Mouse (Mus musculus) neural tube, embryonic 14.5 days (tissue): ENCODE data around the gene Hoxd8. TPM values are rescaled to one million over a fixed set of nuclear protein-coding genes. Genes with fewer than 3 reads are reported as not detected.

ENCODE experiments used
- ATAC-seq: fragments of 200-750 bp; cut with Nextera tagmentation; 2 replicates; pipeline ENCODE4 v1.8.0; 2017; ENCODE audit warnings: low read depth, mild to moderate bottlenecking, moderate TSS enrichment, moderate library complexity
- H3K27ac ChIP-seq: fragments of 300-500 bp; sonication (generic); 2 replicates; pipeline ENCODE4 v1.5.1; 2014; ENCODE audit warnings: low read depth, mild to moderate bottlenecking, control low read depth, low read length, moderate library complexity, mixed read lengths
- H3K27me3 ChIP-seq: fragments of 300-500 bp; sonication (generic); 2 replicates; pipeline ENCODE4 v1.6.1; 2014; ENCODE audit warnings: low read length; ENCODE audit not compliant: control insufficient read depth, insufficient read depth
- H3K36me3 ChIP-seq: fragments of 300-500 bp; sonication (generic); 2 replicates; pipeline ENCODE4 v1.6.1; 2014; ENCODE audit warnings: low read length, mixed read lengths; ENCODE audit not compliant: control insufficient read depth, insufficient read depth
- H3K4me1 ChIP-seq: fragments of 300-500 bp; sonication (generic); 2 replicates; pipeline ENCODE4 v1.6.1; 2014; ENCODE audit warnings: low read length; ENCODE audit not compliant: control insufficient read depth, insufficient read depth
- H3K4me2 ChIP-seq: fragments of 300-500 bp; sonication (generic); 2 replicates; pipeline ENCODE4 v1.6.1; 2014; ENCODE audit warnings: mild to moderate bottlenecking, low read depth, low read length, control low read depth
- H3K4me3 ChIP-seq: fragments of 300-500 bp; sonication (generic); 2 replicates; pipeline ENCODE4 v1.5.1; 2014; ENCODE audit warnings: low read depth, low read length, control low read depth, mixed read lengths
- H3K9ac ChIP-seq: fragments of 300-500 bp; sonication (generic); replicated peaks from 2 replicates; pipeline ENCODE4 v1.6.1; 2014; ENCODE audit warnings: low read depth, mild to moderate bottlenecking, control low read depth, low read length, mixed read lengths
- H3K9me3 ChIP-seq: fragments of 300-500 bp; sonication (generic); 2 replicates; pipeline ENCODE4 v1.6.1; 2016; ENCODE audit warnings: low read length; ENCODE audit not compliant: control insufficient read depth
- WGBS: fragments of 180-500 bp; shearing (Covaris S2); extraction: QIAGEN DNeasy Blood & Tissue Kit; methylation state at CpG from one replicate; pipeline ENCODE4 v1.1.7; 2014; 5-methylcytosine and 5-hydroxymethylcytosine counted together
- polyA plus RNA-seq: library from polyadenylated mRNA; unstranded; fragments of >200 nt; fragmentation: Nextera tagmentation; extraction: Ambion mirVana; gene quantifications from 2 replicates; pipeline ENCODE4 v1.2.1, GENCODE M21; 2014

The Hoxd8 gene
- polyA plus RNA-seq, 1 experiment from 2014 or later = 23.6 TPM

DNA sequence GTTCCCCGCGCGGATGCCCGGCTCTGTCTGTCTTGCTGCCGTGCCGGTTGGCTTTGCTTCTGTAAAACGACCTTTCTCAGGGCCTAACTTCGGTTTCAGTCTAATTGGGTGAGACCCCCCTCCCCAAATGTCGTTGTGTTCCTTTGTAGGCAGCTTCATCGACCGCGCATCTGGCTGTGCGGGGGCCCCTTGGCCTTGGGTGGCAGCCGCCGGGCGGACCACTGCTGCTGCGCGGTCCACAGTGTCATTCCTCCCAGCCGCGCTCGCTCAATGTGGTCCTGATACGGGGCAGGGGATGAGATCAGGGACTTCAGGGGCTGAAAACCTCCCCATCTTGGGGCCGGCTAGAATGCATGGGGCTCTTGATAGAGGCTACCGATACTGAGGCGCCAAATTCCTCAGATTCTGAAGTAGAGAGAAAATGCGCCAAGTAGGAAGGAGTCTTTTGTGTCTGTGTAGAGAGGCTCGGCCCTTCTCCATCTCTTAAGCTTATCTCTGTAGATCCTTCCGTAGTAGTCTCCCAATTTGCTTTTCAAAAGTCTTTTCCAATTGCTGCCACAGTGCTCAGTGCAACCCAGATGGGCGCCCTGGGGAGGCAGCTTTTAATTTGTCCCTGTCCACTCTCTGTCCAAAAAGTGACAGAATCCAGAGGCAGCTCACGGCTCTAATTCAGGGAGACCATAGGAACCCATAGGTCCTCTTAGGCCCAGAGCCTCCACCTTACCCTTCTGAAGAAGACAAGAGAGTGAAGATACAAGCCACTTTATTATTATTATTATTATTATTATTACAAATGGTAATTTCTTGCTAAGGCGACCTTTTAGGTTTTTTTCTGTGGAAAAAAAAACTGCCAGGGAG, 16.5 kb upstream of the Hoxd8 start:
- Histone ChIP-seq H3K27me3 (peaks cover 31% of the 10 kb centered on the region), H3K4me1 (no peaks in the 10 kb centered on the region; the same call in 1 of the 2 replicates), H3K36me3 (no peaks in the 10 kb centered on the region), H3K9me3 (no peaks in the 10 kb centered on the region), H3K4me2 (peak overlapping the region; percentile 44), H3K9ac (peak overlapping the region; percentile 58), H3K27ac (peak overlapping the region; percentile 76), H3K4me3 (peak overlapping the region; percentile 33)
- under 1% methylated on average over 31 of the region's 31 CpGs for WGBS
- no peak for ATAC-seq

DNA sequence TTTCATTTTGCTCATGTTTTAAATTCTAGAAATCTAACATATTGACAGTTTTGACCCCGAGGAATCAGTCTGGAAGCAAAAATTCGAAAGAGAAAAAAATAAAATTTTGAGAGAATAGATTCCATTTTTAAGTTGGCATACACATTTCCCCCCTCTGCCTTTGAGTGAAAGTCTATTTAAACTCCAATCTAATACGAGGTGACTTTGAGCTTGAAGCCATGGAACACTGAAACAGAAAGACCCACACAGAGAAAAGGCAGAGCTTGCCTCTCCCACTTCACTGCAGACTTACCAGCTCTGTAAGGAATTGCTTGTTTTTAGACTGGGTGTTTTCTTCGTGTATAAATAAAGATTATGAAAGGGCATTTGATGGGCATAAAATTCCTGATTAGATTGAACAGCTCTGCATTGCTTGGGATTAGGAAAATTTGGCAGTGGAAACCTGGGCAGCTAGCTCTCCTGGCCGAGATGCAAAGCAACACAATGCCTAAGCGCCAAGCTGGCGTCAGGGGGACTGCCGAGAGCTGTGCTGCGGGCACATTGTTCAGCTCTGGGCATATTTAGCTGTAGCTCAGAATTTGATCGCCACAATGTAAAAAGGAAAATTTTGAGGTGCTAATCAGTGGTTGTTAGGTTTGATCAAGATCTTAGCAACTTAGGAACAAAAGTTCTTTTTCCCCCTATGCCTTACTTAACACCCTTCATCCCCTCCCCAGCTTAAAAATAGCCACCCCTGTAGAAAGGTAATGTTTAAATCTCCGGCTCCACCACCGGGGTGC, 15.4 kb upstream of the Hoxd8 start:
- WGBS = 3% methylated on average over 12 of the region's 12 CpGs
- Histone ChIP-seq H3K4me2 (peak overlapping the region; percentile 44), H3K4me3 (peak overlapping the region; percentile 33; the same call in 1 of the 2 replicates), H3K27ac (peak overlapping the region; percentile 83), H3K36me3 (no peaks in the 10 kb centered on the region), H3K4me1 (no peaks in the 10 kb centered on the region; the same call in 1 of the 2 replicates), H3K27me3 (peaks cover 25% of the 10 kb centered on the region), H3K9me3 (no peaks in the 10 kb centered on the region), H3K9ac (peak overlapping the region; percentile 58; the same call in 1 of the 2 replicates)
- 0 out of 2 replicates have a peak, but pooled peaks have one; percentile 26 for ATAC-seq

DNA sequence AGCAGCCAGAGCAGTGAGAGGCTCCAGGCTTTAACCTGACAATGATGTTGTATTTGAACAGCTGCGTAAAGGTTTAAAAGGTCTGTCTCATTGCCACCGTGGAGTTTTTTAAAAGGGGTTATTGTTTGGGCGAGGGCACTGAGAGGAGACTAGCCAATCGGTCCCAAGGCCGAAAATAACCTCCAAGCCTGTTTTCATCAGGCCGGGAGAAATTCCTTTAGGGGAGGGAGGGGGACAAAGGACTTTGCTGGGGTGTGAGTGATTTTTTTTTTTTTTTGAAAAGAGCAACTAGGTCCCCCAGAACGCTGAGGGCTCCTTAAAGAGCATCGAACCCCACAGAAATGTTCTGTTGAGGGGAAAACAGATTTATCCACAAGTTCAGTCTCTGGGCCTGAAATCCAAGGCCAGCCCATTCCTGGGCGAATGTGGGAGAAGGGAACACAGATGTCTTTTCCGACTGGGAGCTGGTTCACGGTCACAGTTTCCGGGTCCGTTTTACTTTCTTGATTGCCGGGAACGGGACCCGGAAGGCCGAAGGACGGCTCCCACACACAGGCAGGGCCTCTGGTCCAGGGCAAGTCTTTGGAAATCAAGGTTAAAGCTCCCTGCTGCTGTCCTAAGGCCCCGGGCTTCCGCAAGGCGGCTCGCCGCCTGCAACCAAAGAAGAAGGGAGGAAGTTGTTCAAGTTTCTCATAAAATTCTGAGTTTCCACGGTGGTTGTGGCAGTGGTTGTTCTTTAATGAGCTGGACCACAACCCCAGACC, 14.7 kb upstream of the Hoxd8 start:
- no peaks in the 10 kb centered on the region for H3K36me3 ChIP-seq
- peaks cover 19% of the 10 kb centered on the region for H3K27me3 ChIP-seq
- WGBS = under 1% methylated on average over 24 of the region's 24 CpGs
- 0 out of 2 replicates have a peak, but pooled peaks have one; percentile 6 for ATAC-seq
- peak overlapping the region; percentile 44 for H3K4me2 ChIP-seq
- no peaks in the 10 kb centered on the region for H3K9me3 ChIP-seq
- peak overlapping the region; percentile 83 for H3K27ac ChIP-seq
- H3K4me3 ChIP-seq = peak overlapping the region; percentile 33
- H3K9ac ChIP-seq = peak overlapping the region; percentile 56
- no peaks in the 10 kb centered on the region; the same call in 1 of the 2 replicates for H3K4me1 ChIP-seq

DNA sequence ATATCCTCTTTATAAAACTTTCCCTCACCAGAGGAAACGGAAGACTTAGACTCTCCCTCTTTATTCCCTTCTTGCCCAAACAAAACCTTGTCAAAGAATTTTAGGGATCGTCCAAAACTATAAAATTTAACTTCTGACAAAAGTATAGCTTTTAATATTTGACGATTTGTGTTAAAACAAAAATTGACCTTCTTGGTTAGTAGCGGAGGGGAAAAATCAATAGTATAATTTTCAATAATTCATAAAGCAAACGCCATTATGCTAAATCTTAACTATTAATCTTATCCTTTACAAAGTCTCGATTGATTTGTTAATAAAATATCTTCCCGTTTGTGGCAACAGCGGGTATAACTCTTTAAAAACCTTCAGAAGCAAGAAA, 14.1 kb upstream of the Hoxd8 start:
- Histone ChIP-seq H3K4me2 (peak overlapping the region; percentile 74), H3K9ac (peak overlapping the region; percentile 56; the same call in 1 of the 2 replicates), H3K36me3 (no peaks in the 10 kb centered on the region), H3K27ac (peak overlapping the region; percentile 83), H3K4me3 (peak overlapping the region; percentile 39), H3K9me3 (no peaks in the 10 kb centered on the region), H3K27me3 (peaks cover 17% of the 10 kb centered on the region), H3K4me1 (no peaks in the 10 kb centered on the region; the same call in 1 of the 2 replicates)
- ATAC-seq = no peak
- WGBS = 6% methylated on average over 8 of the region's 8 CpGs

DNA sequence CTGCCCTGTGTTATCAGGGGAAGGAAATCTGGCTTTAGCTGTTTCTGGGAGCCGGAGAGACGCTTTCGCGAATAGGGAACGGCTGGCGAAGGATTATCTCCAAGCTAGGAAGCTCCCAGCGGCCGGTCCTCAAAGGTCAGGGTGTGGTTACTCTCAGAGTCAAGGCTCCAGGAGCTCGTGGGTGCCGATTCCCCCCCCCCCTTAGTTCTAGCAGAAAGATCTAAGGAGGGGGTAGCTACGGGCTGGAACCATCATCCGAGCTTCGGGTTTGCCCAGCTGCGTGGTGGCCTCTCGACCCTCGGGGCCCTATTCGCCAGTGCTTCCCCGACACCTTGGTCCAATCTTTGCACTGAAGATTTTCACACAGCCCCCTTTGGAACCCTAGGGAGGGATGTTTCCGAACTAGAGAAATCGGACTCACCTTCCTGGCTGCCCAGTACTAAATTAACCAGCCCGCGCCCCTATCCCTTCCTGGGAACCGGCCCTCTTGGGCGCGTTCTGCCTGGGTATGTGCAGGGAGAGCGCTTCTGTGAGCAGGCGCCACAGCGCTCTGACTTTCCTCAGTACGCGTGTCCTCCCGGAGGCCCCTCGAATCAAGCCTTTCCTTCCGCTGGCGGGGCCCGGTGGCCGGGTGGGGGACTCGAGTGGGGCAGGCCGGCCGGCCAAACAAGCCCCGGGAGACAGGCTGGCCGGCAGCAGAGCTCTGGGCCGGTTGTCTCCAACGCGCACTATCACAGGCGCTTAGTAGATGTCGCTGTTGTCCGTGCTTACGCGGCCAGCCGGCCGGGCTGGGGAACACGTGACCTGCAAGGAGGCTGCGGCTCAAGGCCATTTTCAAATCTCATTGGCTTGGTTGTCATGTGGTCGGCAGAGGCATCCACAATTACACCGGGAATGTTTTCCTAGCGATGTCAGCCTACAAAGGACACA, 13.1 kb upstream of the Hoxd8 start, which contains the start of gene Hoxd10:
Hoxd10 (plus strand) TSS at position 903 of the 930 bp plus-strand sequence.
- H3K4me3 ChIP-seq = peak within 1 kb of the TSS; percentile 39
- H3K9me3 ChIP-seq = no peaks in the 10 kb centered on the region
- H3K4me2 ChIP-seq = peak within 1 kb of the TSS; percentile 74
- peak within 1 kb of the TSS; percentile 70 for H3K27ac ChIP-seq
- under 1% methylated on average over 56 of the region's 56 CpGs for WGBS
- H3K36me3 ChIP-seq = no peaks in the 10 kb centered on the region
- peak within 1 kb of the TSS; percentile 66 for H3K9ac ChIP-seq
- peaks cover 17% of the 10 kb centered on the region for H3K27me3 ChIP-seq
- no peaks in the 10 kb centered on the region; the same call in 1 of the 2 replicates for H3K4me1 ChIP-seq
- ATAC-seq = peak; percentile 81

DNA sequence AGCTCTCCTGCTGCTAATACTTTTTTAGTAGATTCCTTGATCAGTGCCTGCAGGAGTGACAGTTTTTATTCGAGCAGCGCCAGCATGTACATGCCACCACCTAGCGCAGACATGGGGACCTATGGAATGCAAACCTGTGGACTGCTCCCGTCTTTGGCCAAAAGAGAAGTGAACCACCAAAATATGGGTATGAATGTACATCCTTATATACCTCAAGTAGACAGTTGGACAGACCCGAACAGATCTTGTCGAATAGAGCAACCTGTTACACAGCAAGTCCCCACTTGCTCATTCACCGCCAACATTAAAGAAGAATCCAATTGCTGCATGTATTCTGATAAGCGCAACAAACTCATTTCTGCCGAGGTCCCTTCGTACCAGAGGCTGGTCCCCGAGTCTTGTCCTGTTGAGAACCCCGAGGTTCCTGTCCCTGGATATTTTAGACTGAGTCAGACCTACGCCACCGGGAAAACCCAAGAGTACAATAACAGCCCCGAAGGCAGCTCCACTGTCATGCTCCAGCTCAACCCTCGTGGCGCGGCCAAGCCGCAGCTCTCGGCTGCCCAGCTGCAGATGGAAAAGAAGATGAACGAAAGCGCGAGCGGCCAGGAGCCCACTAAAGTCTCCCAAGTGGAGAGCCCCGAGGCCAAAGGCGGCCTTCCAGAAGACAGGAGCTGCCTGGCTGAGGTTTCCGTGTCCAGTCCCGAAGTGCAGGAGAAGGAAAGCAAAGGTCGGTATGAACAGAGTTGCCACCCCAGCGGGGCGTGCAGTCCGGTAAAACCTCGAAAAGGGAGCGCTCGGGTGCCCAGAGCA, 12.2 kb upstream of the Hoxd8 start:
- 2% methylated on average over 35 of the region's 35 CpGs for WGBS
- H3K9ac ChIP-seq = peak overlapping the region; percentile 66
- peak overlapping the region; percentile 74 for H3K4me2 ChIP-seq
- peaks cover 12% of the 10 kb centered on the region for H3K27me3 ChIP-seq
- H3K27ac ChIP-seq = peak overlapping the region; percentile 70
- ATAC-seq = no peak
- peak overlapping the region; percentile 39 for H3K4me3 ChIP-seq
- H3K9me3 ChIP-seq = no peaks in the 10 kb centered on the region
- H3K4me1 ChIP-seq = peaks cover 3% of the 10 kb centered on the region; the same call in 1 of the 2 replicates
- H3K36me3 ChIP-seq = no peaks in the 10 kb centered on the region

DNA sequence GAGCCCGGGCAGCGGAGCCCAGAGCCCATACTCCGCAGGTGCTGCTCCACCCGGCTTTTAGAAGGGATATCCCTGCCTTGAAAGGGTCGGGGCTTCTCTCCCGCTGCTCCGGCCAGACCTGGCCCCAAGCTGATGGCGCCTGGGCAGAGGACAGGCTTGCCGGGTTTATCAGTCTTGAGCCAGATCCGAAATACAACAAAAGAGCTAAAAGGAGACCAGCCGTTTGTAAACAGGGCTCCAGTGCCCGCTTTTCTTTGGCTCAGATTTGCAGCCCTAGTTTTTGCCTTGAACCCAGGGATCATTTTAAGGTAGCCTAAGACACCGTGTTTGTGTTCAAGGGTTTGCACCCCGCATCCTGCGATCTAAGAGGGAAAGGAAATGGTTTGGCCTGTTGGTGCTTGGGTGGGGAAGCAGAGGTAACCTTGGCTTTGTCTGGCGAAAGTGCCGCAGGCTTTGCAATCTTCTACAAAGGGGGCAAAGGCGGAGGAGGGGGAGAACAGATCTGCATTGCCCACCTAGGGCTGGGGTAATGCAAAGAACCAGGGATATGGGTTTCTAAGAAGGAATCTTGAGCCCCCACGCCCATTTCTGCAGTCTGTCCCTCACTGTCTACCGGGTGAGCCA, 11.5 kb upstream of the Hoxd8 start:
- peak overlapping the region; percentile 39 for H3K4me3 ChIP-seq
- no peak for ATAC-seq
- peaks cover 9% of the 10 kb centered on the region for H3K27me3 ChIP-seq
- no peaks in the 10 kb centered on the region for H3K36me3 ChIP-seq
- WGBS = 2% methylated on average over 20 of the region's 20 CpGs
- no peaks in the 10 kb centered on the region for H3K9me3 ChIP-seq
- peak overlapping the region; percentile 74 for H3K4me2 ChIP-seq
- peaks cover 5% of the 10 kb centered on the region; the same call in 1 of the 2 replicates for H3K4me1 ChIP-seq
- peak overlapping the region; percentile 66 for H3K9ac ChIP-seq
- peak overlapping the region; percentile 70 for H3K27ac ChIP-seq
